Mouse (Mus musculus) neural tube, embryonic 10.5 days (tissue): ENCODE results near the gene Uxs1.

Experiments used
- DNase-seq: peaks from one replicate; pipeline ENCODE4 v3.0.0-alpha.2; 2017; ENCODE audit warnings: low spot score; ENCODE audit errors: extremely low spot score

The Uxs1 gene

GRCm38 (mm10) chr1:43798048-43798447 lies 29.6 kb downstream of the Uxs1 start:
- DNase-seq, result no peak

- no peak for DNase-seq
Measured at GRCm38 (mm10) chr1:43789765-43790164, 37.8 kb downstream of the Uxs1 start.

GRCm38 (mm10) chr1:43786711-43787110 lies 40.9 kb downstream of the Uxs1 start:
- DNase-seq, result no peak

GRCm38 (mm10) chr1:43785316-43785715 lies 42.3 kb downstream of the Uxs1 start:
- no peak for DNase-seq

- DNase-seq, result no peak
Measured at GRCm38 (mm10) chr1:43783186-43783585, 44.4 kb downstream of the Uxs1 start.

- DNase-seq, result no peak
Measured at GRCm38 (mm10) chr1:43782680-43783079, 44.9 kb downstream of the Uxs1 start.

GRCm38 (mm10) chr1:43781672-43782071 lies 45.9 kb downstream of the Uxs1 start:
- no peak for DNase-seq

GRCm38 (mm10) chr1:43781195-43781594 lies 46.4 kb downstream of the Uxs1 start:
- no peak for DNase-seq

- DNase-seq, result no peak
Measured at GRCm38 (mm10) chr1:43776106-43776505, 51.5 kb downstream of the Uxs1 start.

- DNase-seq, result no peak
Measured at GRCm38 (mm10) chr1:43774126-43774525, 53.5 kb downstream of the Uxs1 start.

- DNase-seq, result no peak
Measured at GRCm38 (mm10) chr1:43772694-43773093, 54.9 kb downstream of the Uxs1 start.

GRCm38 (mm10) chr1:43770032-43770431 lies 57.6 kb downstream of the Uxs1 start:
- DNase-seq, result no peak

- DNase-seq, result no peak
Measured at GRCm38 (mm10) chr1:43769348-43769747, 58.3 kb downstream of the Uxs1 start.

GRCm38 (mm10) chr1:43768385-43768990 lies 59.1 kb downstream of the Uxs1 start:
- no peak for DNase-seq

- no peak for DNase-seq
Measured at GRCm38 (mm10) chr1:43766328-43766727, 61.3 kb downstream of the Uxs1 start.

- DNase-seq, result no peak
Measured at GRCm38 (mm10) chr1:43764481-43764880, 63.1 kb downstream of the Uxs1 start.

- no peak for DNase-seq
Measured at GRCm38 (mm10) chr1:43760085-43760484, 67.5 kb downstream of the Uxs1 start.

- DNase-seq, result no peak
Measured at GRCm38 (mm10) chr1:43754448-43755312, 72.9 kb downstream of the Uxs1 start.

GRCm38 (mm10) chr1:43738519-43738894 lies 89.1 kb downstream of the Uxs1 start:
- DNase-seq, result no peak

- peak; percentile 47 for DNase-seq
Measured at GRCm38 (mm10) chr1:43737812-43738518, 89.6 kb downstream of the Uxs1 start.

GRCm38 (mm10) chr1:43732657-43733056 lies 94.9 kb downstream of the Uxs1 start:
- no peak for DNase-seq

- DNase-seq, result no peak
Measured at GRCm38 (mm10) chr1:43732100-43732499, 95.5 kb downstream of the Uxs1 start.
